Mouse (Mus musculus): ENCODE results near the gene Plcxd2. TPM values are rescaled to one million over a fixed set of nuclear protein-coding genes. Genes with fewer than 3 reads are reported as not detected.
A peak's percentile ranks its signal among the peaks of the same experiment; 100 is the strongest.

Plcxd2 gene
- total and polyA plus RNA-seq, 3 experiments = 0.21 to 0.62 (median 0.35) TPM

DNA sequence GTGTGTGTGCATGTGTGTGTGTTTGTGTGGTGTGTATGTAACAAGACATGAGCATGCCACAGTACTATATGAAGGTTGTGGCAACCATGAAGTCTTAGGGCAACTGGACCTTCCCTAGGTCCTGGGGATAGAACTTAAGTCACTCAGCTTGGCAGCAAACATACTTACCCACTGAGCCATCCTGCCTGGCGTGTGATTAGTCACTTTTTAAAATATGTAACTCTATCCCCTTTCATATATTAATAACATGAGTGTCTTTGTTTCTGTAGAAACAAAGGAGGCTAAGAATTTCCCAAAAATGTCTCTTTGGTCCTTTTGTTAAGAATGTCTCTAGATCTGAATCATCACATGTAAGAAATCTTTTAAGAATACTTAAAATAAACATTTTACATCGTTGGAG is 72.6 kb downstream of the Plcxd2 start:
- no peak for DNase-seq

DNA sequence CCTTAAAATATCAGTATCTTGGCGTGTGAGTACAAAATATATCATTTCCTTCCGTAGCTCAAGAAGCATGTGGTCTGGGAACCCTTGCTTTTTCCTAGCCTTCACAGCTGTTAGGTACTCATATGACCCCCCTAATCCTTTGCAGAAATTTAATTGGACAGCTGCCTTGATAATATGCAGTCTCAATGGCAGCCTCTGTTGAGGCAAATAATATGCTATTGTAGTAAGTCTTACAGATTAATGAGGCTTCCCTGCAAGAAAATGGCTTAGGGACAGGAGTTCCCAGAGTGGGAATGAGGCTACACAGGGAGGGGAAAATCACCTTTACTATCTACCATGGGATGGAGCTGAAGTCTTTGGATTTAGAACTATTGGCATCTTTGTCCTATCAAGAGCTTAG is 73.5 kb downstream of the Plcxd2 start:
- DNase-seq = no peak

DNA sequence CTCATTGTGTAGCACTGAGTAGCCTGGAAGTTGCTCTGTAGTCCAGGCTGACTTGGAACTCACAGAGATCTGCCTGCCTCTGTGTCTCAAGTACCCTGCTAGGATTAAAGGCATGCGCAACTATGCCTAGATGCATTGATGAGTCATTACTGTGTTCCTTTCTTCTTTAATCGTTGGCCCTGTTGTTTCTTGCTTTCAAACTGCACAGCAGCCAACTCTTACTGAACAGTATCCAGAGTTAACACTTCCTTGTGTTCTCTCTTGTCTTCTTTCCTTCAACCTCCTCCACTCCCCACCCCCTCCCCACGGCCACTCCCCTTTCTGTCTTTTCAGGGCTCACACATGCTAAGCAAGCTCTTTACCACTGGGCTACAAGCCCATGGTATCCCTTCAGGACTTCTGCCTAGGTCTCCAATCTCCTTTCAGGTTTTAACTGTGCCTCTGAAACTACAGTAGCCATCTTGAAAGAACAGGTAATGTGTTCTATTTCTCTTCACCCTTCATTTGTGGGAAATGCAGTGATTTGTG is 74.0 kb downstream of the Plcxd2 start:
- no peak for DNase-seq

DNA sequence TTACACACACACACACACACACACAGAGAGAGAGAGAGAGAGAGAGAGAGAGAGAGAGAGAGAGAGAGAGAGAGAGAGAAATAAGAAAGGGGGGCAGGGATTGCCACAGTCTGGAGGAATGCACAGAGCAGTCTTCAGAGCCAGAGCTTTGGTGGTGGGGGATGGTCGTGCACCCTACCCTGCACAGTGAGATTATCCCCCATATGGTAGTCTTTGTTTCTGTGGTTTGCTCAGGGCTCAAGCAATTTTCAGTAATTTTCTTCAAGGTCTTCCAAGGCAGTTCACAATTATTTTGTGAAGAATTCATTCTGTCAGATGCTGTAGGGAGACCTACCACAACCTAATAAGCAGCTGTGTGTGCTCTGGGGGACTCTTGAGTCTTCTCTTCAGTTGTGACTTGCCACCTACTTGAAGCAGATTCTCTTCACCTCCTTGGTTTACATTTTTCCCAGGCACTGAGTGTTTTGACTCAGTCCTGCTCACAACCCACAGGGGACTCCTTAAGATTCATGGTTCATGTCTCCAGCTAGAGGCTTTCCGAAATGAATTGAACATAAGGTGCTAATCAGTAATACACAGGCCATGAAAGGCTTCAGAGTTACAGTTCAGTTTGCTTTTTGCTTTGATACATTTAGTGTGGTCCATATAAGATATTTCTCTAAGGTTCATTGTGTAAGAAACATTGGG is 75.2 kb downstream of the Plcxd2 start:
- DNase-seq = no peak

DNA sequence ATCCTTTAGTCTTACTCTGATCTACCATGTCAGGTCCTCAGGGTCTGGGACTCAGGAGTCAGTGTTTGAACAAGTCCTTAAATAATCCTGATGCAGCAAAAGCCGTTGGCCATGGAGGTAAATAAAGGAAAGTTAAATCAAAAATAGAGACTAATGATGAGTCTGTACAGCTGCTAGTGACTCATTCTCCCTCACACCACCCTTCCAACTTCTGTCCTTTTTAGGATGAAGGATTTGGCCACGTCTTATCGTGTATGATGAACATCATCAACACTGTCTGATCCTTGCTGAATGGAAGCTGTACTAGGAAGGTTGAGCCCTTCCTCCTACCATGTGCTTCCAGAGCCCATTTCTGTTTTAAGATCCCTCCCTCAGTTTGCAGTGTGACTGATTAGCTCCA is 79.7 kb downstream of the Plcxd2 start:
- peak; percentile 22 for DNase-seq

DNA sequence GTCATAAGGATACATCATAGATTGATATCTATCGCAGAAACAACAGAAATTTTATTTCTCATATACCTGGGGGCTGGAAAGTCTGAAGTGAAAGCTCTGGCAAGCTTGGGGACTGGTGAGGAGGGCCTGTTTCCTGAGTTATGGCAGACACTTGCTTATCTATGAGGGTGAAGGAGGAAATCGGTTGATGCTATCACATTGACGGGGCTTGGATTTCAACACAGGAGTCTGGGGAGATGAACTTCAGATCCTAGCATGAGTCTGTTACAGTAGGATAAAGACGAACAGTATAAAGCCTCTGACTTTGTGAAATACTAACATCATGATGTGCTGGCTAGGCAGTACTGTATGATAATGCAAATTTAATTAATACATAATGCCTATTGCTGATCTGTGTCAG is 81.9 kb downstream of the Plcxd2 start:
- DNase-seq = no peak

DNA sequence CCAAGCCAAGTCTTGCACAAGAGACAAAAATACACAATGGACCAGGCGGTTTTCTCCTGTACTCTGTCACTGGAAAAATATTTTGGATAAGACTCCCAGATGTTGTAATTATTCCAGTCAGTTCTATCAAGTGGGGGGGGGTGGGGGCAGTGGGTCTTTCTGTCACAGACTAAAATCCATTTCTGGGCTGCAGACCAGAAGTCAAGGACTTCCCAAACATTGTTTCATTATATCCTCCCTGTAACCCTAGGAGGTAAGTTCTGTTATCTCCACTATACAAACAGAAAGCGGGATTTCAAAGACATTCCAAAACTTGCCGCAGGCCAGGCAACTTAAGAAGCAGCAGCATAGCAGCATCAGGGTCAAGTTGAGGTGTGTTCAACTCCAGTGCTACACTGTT is 82.4 kb downstream of the Plcxd2 start:
- DNase-seq = no peak

DNA sequence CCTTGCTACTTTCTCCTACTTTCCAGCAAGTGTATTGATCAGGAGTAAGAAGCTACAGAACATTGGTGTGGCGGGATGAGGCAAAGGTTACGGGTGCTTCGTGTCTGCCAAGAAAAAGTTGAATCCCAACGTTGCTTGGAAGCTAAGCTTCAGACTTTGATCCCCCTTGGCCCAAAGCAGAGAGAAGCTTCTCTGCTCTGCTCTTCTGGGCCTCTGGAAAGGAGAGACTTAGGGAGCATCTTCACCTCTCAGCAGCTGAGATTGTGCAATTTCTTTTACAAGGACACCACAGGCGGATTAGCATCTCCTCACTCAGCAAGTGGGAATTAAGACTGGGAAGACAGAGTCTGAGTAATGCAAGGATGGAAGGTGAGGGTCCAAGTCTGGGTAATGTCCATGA is 83.1 kb downstream of the Plcxd2 start:
- no peak for DNase-seq

DNA sequence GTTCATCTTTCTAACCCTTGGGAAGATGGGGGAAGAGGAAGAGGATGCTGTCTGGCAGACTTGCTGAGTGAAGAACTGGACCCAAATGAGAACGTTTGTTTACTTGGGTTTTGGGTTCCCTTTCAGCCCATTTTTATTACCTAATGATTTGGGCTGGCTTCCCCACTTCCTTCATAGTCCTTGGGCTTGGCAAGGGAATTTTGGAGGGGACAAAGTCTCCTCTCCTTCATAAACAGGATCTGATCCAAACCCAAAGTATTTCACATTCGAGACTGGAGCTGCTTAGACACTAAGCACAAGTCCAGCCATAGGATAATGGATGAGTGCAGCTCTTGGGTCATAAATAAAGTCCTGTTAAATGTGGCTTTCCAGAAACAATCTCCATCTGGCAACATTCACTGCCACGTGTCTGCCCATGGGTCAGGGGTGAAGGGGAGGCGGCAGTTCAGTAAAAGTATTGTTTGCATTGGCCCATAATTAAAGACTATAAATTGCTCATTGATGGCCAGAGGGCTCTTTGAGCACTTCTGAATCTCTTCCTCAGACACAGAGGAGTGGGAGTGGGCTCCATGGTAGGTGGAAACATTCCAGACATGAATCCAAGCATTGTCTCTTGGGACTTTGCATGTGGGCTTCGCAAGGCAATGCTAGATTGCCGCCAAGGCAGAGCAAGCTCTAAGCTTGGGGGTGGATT is 86.1 kb downstream of the Plcxd2 start:
- no peak for DNase-seq

DNA sequence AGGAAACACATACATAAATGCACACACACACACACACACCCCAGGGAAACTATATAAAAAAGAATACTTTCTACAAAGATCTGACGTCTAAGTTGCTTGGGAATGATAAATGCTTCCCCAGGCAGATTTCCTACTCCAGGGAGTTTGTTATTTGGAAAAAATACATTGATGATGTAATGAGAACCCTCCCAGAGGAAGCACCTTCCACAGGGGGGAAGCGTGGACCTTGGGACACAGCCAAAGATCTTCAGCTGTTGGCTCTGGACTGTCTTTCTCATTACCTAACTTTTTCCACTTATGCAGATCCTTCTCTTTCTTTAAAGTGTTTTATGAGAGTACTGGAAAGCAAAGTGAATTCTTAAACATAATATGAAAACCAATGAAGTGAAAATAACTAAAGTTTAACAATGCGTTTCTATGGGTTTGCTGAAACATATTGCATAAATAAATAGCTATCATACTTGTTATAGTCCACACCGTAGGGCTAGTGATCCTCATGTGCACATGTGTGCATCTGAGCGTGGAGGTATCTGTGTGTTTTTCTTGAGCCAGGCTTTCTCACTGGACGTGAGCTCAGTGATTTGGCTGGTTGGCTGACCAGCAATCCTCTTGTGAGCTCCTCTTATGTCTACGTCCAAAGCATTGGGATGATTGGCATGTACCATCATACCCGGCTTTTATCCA is 87.3 kb downstream of the Plcxd2 start:
- DNase-seq = peak; percentile 25

DNA sequence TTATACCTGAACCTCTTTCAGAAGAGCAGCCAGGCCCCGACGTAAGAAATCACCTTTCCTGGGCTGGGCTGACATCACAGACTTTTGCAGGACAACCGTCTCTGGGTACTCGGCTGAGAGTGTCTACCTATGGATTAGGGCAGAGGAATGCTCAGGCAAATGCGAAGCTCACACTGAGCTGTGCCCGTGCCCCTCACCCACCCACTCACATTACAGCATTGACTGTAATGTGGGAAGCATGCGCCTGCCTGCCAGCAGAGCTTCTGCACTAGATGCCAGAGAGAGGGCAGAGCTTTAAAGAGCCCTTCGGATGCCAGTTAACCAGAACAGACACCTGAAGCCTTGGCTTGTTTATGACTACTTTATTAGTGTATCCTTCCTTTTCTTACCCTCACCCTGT is 90.4 kb downstream of the Plcxd2 start:
- no peak for DNase-seq

Other genes with a start within 250 kb of the Plcxd2 start
- 10 to 100 TPM; 28.4 to 29.4 TPM for gene Phldb2, start 56.6 kb downstream of the Plcxd2 start, total RNA-seq (2021)
- 11.0 and 17.6 TPM in 2 replicates for gene Phldb2, start 56.6 kb downstream of the Plcxd2 start, polyA plus RNA-seq (2012; rRNA removed)
- not detected for gene Cd96, start 110.0 kb upstream of the Plcxd2 start, total RNA-seq (2021)
- 0.09 TPM in 1 of 2 replicates, not detected in the other for gene Cd96, start 110.0 kb upstream of the Plcxd2 start, polyA plus RNA-seq (2012; rRNA removed)
- gene Gm4737, start 144.9 kb upstream of the Plcxd2 start, total RNA-seq (2021) = 10 to 100 TPM; 25.7 to 28.3 TPM
- 16.4 and 26.2 TPM in 2 replicates for gene Gm4737, start 144.9 kb upstream of the Plcxd2 start, polyA plus RNA-seq (2012; rRNA removed)